Mouse (Mus musculus): ENCODE results near the gene P2rx7. TPM values are rescaled to one million over a fixed set of nuclear protein-coding genes. Genes with fewer than 3 reads are reported as not detected.

P2rx7 gene
- polyA plus RNA-seq, 1 experiment = 1.6 TPM

DNA sequence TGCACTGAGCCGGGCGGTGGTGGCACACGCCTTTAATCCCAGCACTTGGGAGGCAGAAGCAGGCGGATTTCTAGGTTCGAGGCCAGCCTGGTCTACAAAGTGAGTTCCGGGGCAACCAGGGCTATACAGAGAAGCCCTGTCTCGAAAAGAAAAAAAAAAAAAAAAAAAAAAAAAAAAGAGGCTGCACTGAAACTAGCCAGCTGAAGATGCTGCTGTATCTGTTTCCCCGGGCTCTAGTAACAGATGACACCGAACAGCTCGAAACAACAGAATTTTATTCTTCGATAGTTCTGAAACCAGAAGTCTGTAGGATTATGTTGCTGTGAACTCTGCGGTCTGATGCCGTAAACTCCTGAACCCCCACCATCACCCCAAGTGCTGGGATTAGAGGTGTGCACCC is 81.7 kb downstream of the P2rx7 start:
- Histone ChIP-seq H3K79me3 (ENCODE audit: low read depth) (no peaks in the 10 kb centered on the region), H3K4me3 (ENCODE audit: insufficient read depth, poor library complexity, severe bottlenecking) (no peak overlapping the region), H3ac (ENCODE audit: control insufficient read depth, insufficient read length, low read depth) (no peak overlapping the region), H3K36me3 (ENCODE audit: control insufficient read depth, insufficient read depth) (peaks cover 3% of the 10 kb centered on the region), H3K79me2 (ENCODE audit: control insufficient read depth, insufficient read depth) (no peaks in the 10 kb centered on the region), H3K27me3 (ENCODE audit: control insufficient read depth, insufficient read depth, insufficient read length) (no peaks in the 10 kb centered on the region)
- TF ChIP-seq MYOG (IDR thresholded peaks at IDR 0.05; ENCODE audit: control insufficient read depth, extremely low read depth, insufficient read length) (no peak), MAX (IDR thresholded peaks at IDR 0.05) (no peak), USF1 (IDR thresholded peaks at IDR 0.05; ENCODE audit: low read depth) (no peak), CTCF (IDR thresholded peaks at IDR 0.05; ENCODE audit: control insufficient read depth, insufficient read depth, insufficient read length) (no peak), FOSL1 (IDR thresholded peaks at IDR 0.05; ENCODE audit: insufficient read depth, low read length, poor library complexity, severe bottlenecking) (no peak), MYOD1 (IDR thresholded peaks at IDR 0.05; ENCODE audit: control insufficient read depth, insufficient read length, low read depth) (no peak), CEBPB (IDR thresholded peaks at IDR 0.05; ENCODE audit: low read depth) (no peak)

DNA sequence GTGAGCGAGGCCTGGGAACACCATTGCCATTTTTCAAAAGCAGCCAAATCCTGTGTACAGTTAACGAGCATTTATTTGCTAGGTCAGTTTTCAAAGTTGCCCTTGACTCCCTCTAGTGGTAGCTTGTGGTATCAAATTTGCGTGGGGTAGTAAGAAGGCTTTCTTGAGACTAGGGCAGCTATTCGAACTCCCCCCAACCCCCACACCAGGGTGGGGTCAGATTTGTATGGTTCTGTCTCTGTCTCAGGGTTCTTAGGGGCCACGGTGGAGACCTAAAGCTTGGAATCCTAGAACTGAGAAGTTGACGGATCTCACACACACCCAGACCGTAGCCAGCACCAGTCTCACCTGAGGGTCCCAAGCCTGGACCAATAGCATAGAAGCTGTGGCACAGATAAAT is 82.4 kb downstream of the P2rx7 start:
- H3K27me3 ChIP-seq (ENCODE audit: control insufficient read depth, insufficient read depth, insufficient read length) = no peaks in the 10 kb centered on the region
- H3K36me3 ChIP-seq (ENCODE audit: control insufficient read depth, insufficient read depth) = peaks cover 3% of the 10 kb centered on the region
- H3K79me3 ChIP-seq (ENCODE audit: low read depth) = no peaks in the 10 kb centered on the region
- H3K79me2 ChIP-seq (ENCODE audit: control insufficient read depth, insufficient read depth) = no peaks in the 10 kb centered on the region
- H3ac ChIP-seq (ENCODE audit: control insufficient read depth, insufficient read length, low read depth) = no peak overlapping the region
- no peak overlapping the region for H3K4me3 ChIP-seq (ENCODE audit: insufficient read depth, poor library complexity, severe bottlenecking)
- no peak for TF ChIP-seq USF1 (IDR thresholded peaks at IDR 0.05; ENCODE audit: low read depth)
- no peak for TF ChIP-seq MYOG (IDR thresholded peaks at IDR 0.05; ENCODE audit: control insufficient read depth, extremely low read depth, insufficient read length)
- no peak for TF ChIP-seq FOSL1 (IDR thresholded peaks at IDR 0.05; ENCODE audit: insufficient read depth, low read length, poor library complexity, severe bottlenecking)
- no peak for TF ChIP-seq MYOD1 (IDR thresholded peaks at IDR 0.05; ENCODE audit: control insufficient read depth, insufficient read length, low read depth)
- TF ChIP-seq CEBPB (IDR thresholded peaks at IDR 0.05; ENCODE audit: low read depth) = no peak
- no peak for TF ChIP-seq MAX (IDR thresholded peaks at IDR 0.05)
- peak; percentile 43 for TF ChIP-seq CTCF (IDR thresholded peaks at IDR 0.05; ENCODE audit: control insufficient read depth, insufficient read depth, insufficient read length)

DNA sequence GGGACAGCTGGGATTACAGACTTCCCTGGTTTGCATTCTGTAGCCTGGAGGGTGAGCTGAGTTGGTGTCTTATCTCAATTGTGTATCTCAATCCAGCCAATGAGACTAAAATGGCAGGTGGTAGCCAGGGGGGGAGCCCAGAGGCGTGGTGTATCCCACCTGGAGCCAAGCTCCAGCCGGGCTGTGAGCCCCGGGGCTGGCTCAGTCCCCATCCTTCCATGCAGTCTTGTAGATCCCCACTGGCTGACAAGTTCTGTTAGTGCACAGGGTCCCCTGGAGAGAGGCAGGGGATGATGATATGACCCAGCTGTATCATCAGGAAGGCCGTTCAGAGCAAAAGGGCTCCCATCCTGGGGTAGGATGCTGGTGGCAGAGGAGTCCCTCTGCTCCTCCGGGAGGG is 82.9 kb downstream of the P2rx7 start:
- Histone ChIP-seq H3K79me3 (ENCODE audit: low read depth) (no peaks in the 10 kb centered on the region), H3K27me3 (ENCODE audit: control insufficient read depth, insufficient read depth, insufficient read length) (no peaks in the 10 kb centered on the region), H3K4me3 (ENCODE audit: insufficient read depth, poor library complexity, severe bottlenecking) (no peak overlapping the region)

DNA sequence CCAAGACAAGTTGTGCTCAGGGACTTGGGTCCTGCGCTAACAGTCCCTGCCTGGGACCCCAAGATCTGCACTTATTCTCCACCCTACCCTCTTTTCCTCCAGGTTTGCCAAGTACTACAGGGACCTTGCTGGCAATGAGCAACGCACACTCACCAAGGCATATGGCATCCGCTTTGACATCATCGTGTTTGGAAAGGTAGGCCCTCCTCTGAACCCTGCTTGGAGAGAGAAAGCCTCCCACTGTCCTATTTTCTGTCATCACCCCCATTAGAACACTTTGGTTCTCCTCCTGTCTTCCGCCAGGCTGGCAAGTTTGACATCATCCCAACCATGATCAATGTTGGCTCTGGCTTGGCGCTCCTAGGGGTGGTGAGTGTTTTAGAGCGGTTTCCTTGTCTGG is 83.4 kb downstream of the P2rx7 start:
- TF ChIP-seq CEBPB (IDR thresholded peaks at IDR 0.05; ENCODE audit: low read depth) (no peak), MYOD1 (IDR thresholded peaks at IDR 0.05; ENCODE audit: control insufficient read depth, insufficient read length, low read depth) (no peak), MAX (IDR thresholded peaks at IDR 0.05) (no peak), CTCF (IDR thresholded peaks at IDR 0.05; ENCODE audit: control insufficient read depth, insufficient read depth, insufficient read length) (no peak), MYOG (IDR thresholded peaks at IDR 0.05; ENCODE audit: control insufficient read depth, extremely low read depth, insufficient read length) (no peak), USF1 (IDR thresholded peaks at IDR 0.05; ENCODE audit: low read depth) (no peak), FOSL1 (IDR thresholded peaks at IDR 0.05; ENCODE audit: insufficient read depth, low read length, poor library complexity, severe bottlenecking) (no peak)
- Histone ChIP-seq H3K36me3 (ENCODE audit: control insufficient read depth, insufficient read depth) (peaks cover 3% of the 10 kb centered on the region), H3ac (ENCODE audit: control insufficient read depth, insufficient read length, low read depth) (no peak overlapping the region), H3K79me3 (ENCODE audit: low read depth) (no peaks in the 10 kb centered on the region), H3K27me3 (ENCODE audit: control insufficient read depth, insufficient read depth, insufficient read length) (no peaks in the 10 kb centered on the region), H3K4me3 (ENCODE audit: insufficient read depth, poor library complexity, severe bottlenecking) (no peak overlapping the region), H3K79me2 (ENCODE audit: control insufficient read depth, insufficient read depth) (no peaks in the 10 kb centered on the region)

More for the DNA sequence above, 82.9 kb downstream of the P2rx7 start:
- Histone ChIP-seq H3K79me2 (ENCODE audit: control insufficient read depth, insufficient read depth) (no peaks in the 10 kb centered on the region), H3K36me3 (ENCODE audit: control insufficient read depth, insufficient read depth) (peaks cover 3% of the 10 kb centered on the region), H3ac (ENCODE audit: control insufficient read depth, insufficient read length, low read depth) (no peak overlapping the region)
- TF ChIP-seq FOSL1 (IDR thresholded peaks at IDR 0.05; ENCODE audit: insufficient read depth, low read length, poor library complexity, severe bottlenecking) (no peak), MYOD1 (IDR thresholded peaks at IDR 0.05; ENCODE audit: control insufficient read depth, insufficient read length, low read depth) (no peak), MAX (IDR thresholded peaks at IDR 0.05) (no peak), MYOG (IDR thresholded peaks at IDR 0.05; ENCODE audit: control insufficient read depth, extremely low read depth, insufficient read length) (no peak), USF1 (IDR thresholded peaks at IDR 0.05; ENCODE audit: low read depth) (no peak), CEBPB (IDR thresholded peaks at IDR 0.05; ENCODE audit: low read depth) (no peak), CTCF (IDR thresholded peaks at IDR 0.05; ENCODE audit: control insufficient read depth, insufficient read depth, insufficient read length) (no peak)

DNA sequence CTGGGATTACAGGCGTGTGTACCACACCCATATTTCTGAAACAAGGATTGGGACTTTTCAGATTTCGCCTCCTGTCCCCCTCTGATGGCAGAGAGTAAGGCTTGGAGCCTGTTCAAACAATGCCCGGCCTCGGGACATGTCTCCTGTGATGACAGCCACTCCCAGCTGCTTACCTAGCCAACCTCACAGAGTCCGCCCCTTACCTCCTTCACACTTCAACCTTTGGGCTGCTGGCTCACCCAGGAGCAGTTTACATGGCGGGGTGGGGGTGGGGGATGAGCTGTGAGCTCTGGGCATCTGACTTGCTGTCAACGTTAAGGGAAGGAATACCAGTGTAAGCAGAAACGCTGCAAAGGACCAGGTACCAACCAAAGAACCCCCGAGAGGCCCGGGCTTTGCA is 87.1 kb downstream of the P2rx7 start:
- no peaks in the 10 kb centered on the region for H3K27me3 ChIP-seq (ENCODE audit: control insufficient read depth, insufficient read depth, insufficient read length)
- TF ChIP-seq MYOD1 (IDR thresholded peaks at IDR 0.05; ENCODE audit: control insufficient read depth, insufficient read length, low read depth) = no peak
- TF ChIP-seq MAX (IDR thresholded peaks at IDR 0.05) = no peak
- no peak for TF ChIP-seq CEBPB (IDR thresholded peaks at IDR 0.05; ENCODE audit: low read depth)
- TF ChIP-seq MYOG (IDR thresholded peaks at IDR 0.05; ENCODE audit: control insufficient read depth, extremely low read depth, insufficient read length) = no peak
- TF ChIP-seq FOSL1 (IDR thresholded peaks at IDR 0.05; ENCODE audit: insufficient read depth, low read length, poor library complexity, severe bottlenecking) = no peak
- TF ChIP-seq USF1 (IDR thresholded peaks at IDR 0.05; ENCODE audit: low read depth) = no peak
- no peak for TF ChIP-seq CTCF (IDR thresholded peaks at IDR 0.05; ENCODE audit: control insufficient read depth, insufficient read depth, insufficient read length)
- no peak overlapping the region for H3K4me3 ChIP-seq (ENCODE audit: insufficient read depth, poor library complexity, severe bottlenecking)
- H3K36me3 ChIP-seq (ENCODE audit: control insufficient read depth, insufficient read depth) = peaks cover 6% of the 10 kb centered on the region
- H3ac ChIP-seq (ENCODE audit: control insufficient read depth, insufficient read length, low read depth) = no peak overlapping the region
- no peaks in the 10 kb centered on the region for H3K79me3 ChIP-seq (ENCODE audit: low read depth)
- H3K79me2 ChIP-seq (ENCODE audit: control insufficient read depth, insufficient read depth) = no peaks in the 10 kb centered on the region

DNA sequence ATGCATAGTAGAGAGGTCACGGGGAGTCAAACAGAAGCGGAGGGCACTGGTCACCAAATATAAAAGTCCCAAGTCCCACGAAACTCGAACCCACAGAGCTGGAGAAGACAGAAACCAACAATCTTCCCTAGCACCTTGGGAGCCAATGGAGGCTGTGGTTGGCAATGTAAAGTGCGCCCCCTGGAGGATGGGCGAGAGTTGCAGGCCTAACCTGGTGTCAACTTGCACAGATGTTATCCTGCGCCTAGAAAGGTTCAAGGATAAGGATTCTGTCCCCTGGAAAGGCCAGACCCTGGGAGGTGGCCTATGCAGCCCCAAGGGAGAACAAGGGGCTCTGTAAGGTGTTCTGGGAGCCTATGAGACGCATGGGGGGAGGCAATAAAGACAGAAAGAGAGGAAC is 87.6 kb downstream of the P2rx7 start:
- Histone ChIP-seq H3K36me3 (ENCODE audit: control insufficient read depth, insufficient read depth) (peaks cover 6% of the 10 kb centered on the region), H3K79me3 (ENCODE audit: low read depth) (no peaks in the 10 kb centered on the region), H3K27me3 (ENCODE audit: control insufficient read depth, insufficient read depth, insufficient read length) (no peaks in the 10 kb centered on the region), H3K4me3 (ENCODE audit: insufficient read depth, poor library complexity, severe bottlenecking) (no peak overlapping the region), H3K79me2 (ENCODE audit: control insufficient read depth, insufficient read depth) (no peaks in the 10 kb centered on the region), H3ac (ENCODE audit: control insufficient read depth, insufficient read length, low read depth) (no peak overlapping the region)
- TF ChIP-seq CEBPB (IDR thresholded peaks at IDR 0.05; ENCODE audit: low read depth) (no peak), CTCF (IDR thresholded peaks at IDR 0.05; ENCODE audit: control insufficient read depth, insufficient read depth, insufficient read length) (peak; percentile 79)
